Mouse (Mus musculus) heart, adult 2 months (tissue): ENCODE data around the gene Camk1d. TPM values are rescaled to one million over a fixed set of nuclear protein-coding genes. Genes with fewer than 3 reads are reported as not detected.

Experiments used
- DNase-seq, 2 experiments: peaks; one replicate each; pipeline ENCODE4 v3.0.0; 2021
- H3K27ac ChIP-seq: fragments of 200-600 bp; 2 replicates; pipeline ENCODE4 v1.8.1; 2022
- H3K27me3 ChIP-seq: fragments of 200-500 bp; 2 replicates; pipeline ENCODE4 v1.6.1; 2012; ENCODE audit warnings: mild to moderate bottlenecking, low read length, inconsistent platforms, mixed read lengths; ENCODE audit not compliant: control insufficient read depth, insufficient read depth
- H3K36me3 ChIP-seq: fragments of 200-500 bp; 2 replicates; pipeline ENCODE4 v1.6.1; 2012; ENCODE audit warnings: low read length, inconsistent platforms; ENCODE audit not compliant: control insufficient read depth, insufficient read depth
- H3K4me1 ChIP-seq: fragments of 200-500 bp; 2 replicates; pipeline ENCODE4 v1.6.1; 2011; ENCODE audit warnings: low read length; ENCODE audit not compliant: control insufficient read depth, insufficient read depth
- H3K4me3 ChIP-seq: fragments of 200-600 bp; 2 replicates; pipeline ENCODE4 v1.8.1; 2022
- H3K79me2 ChIP-seq: fragments of 200-500 bp; replicated peaks from 2 replicates; pipeline ENCODE4 v1.6.1; 2012; ENCODE audit warnings: mild to moderate bottlenecking, inconsistent platforms, low read length, moderate library complexity, mixed read lengths; ENCODE audit not compliant: control insufficient read depth, insufficient read depth
- H3K9ac ChIP-seq: fragments of 200-500 bp; 2 replicates; pipeline ENCODE4 v1.6.1; 2012; ENCODE audit warnings: low read depth, mild to moderate bottlenecking, control low read depth, inconsistent platforms, low read length, mixed read lengths
- CTCF ChIP-seq: fragments of 200-600 bp; IDR thresholded peaks from 2 replicates; pipeline ENCODE4 v1.8.1; 2022; ENCODE audit warnings: antibody characterized with exemption, mild to moderate bottlenecking, moderate library complexity
- EP300 ChIP-seq: fragments of 200-500 bp; IDR thresholded peaks from 2 replicates; pipeline ENCODE4 v1.6.1; 2011; ENCODE audit warnings: low read depth, low read length, control low read depth; ENCODE audit not compliant: insufficient read depth
- POLR2A ChIP-seq: fragments of 200-500 bp; IDR thresholded peaks from 2 replicates; pipeline ENCODE4 v1.6.1; 2011; ENCODE audit warnings: mild to moderate bottlenecking, low read depth, low read length, control low read depth; ENCODE audit not compliant: insufficient read depth
- WGBS: fragments of 180-500 bp; shearing (Covaris S2); methylation state at CpG from one replicate; pipeline ENCODE4 v1.1.7; 2018; 5-methylcytosine and 5-hydroxymethylcytosine counted together
- intact Hi-C: fragments of 180-260 bp; cut with DNase I; formaldehyde crosslinking; loops from one replicate; pipeline ENCODE4 v1.15.1; 2025
- polyA plus RNA-seq: library from polyadenylated mRNA; depleted of rRNA; stranded (reverse); fragments of >200 nt; gene quantifications from 2 replicates; pipeline ENCODE4 v1.2.3, GENCODE M21; 2012
- total RNA-seq, 2 experiments: library from RNA; stranded (reverse); gene quantifications; 2 replicates each; pipeline ENCODE4 v1.2.3; 2021

Gene Camk1d
- total and polyA plus RNA-seq, 3 experiments, result 2.5 to 4.9 (median 4.3) TPM

- Histone ChIP-seq H3K27ac (no peak overlapping the region), H3K9ac (no peak overlapping the region), H3K79me2 (no peaks in the 10 kb centered on the region), H3K4me3 (no peak overlapping the region), H3K4me1 (peaks cover 2% of the 10 kb centered on the region; the same call in 1 of the 2 replicates), H3K36me3 (no peaks in the 10 kb centered on the region), H3K27me3 (no peaks in the 10 kb centered on the region)
- TF ChIP-seq POLR2A (no peak), EP300 (no peak), CTCF (no peak)
- no peak for DNase-seq
- 41% methylated on average over 5 of the region's 5 CpGs for WGBS
- intact Hi-C loops, result no loop called here
Observed at GRCm38 (mm10) chr2:5286189-5287043, 427.9 kb downstream of the Camk1d start.

- 68% methylated on average over 5 of the region's 5 CpGs for WGBS
- Histone ChIP-seq H3K4me1 (peaks cover 2% of the 10 kb centered on the region; the same call in 1 of the 2 replicates), H3K36me3 (no peaks in the 10 kb centered on the region), H3K9ac (no peak overlapping the region), H3K79me2 (no peaks in the 10 kb centered on the region), H3K4me3 (no peak overlapping the region), H3K27me3 (no peaks in the 10 kb centered on the region), H3K27ac (no peak overlapping the region)
- intact Hi-C loops, result no loop called here
- no peak for DNase-seq
- TF ChIP-seq EP300 (no peak), POLR2A (no peak), CTCF (no peak)
Observed at GRCm38 (mm10) chr2:5284351-5284750, 430.0 kb downstream of the Camk1d start.

- no peaks in the 10 kb centered on the region for H3K27me3 ChIP-seq
- H3K79me2 ChIP-seq, result no peaks in the 10 kb centered on the region
- 87% methylated on average over 4 of the region's 4 CpGs for WGBS
- H3K9ac ChIP-seq, result no peak overlapping the region
- H3K4me3 ChIP-seq, result no peak overlapping the region
- no peak for TF ChIP-seq CTCF
- no peak for TF ChIP-seq EP300
- TF ChIP-seq POLR2A, result no peak
- no peak for DNase-seq
- intact Hi-C loops, result no loop called here
- peaks cover 2% of the 10 kb centered on the region; the same call in 1 of the 2 replicates for H3K4me1 ChIP-seq
- no peaks in the 10 kb centered on the region for H3K36me3 ChIP-seq
- no peak overlapping the region for H3K27ac ChIP-seq
Observed at GRCm38 (mm10) chr2:5282623-5283022, 431.7 kb downstream of the Camk1d start.

DNA sequence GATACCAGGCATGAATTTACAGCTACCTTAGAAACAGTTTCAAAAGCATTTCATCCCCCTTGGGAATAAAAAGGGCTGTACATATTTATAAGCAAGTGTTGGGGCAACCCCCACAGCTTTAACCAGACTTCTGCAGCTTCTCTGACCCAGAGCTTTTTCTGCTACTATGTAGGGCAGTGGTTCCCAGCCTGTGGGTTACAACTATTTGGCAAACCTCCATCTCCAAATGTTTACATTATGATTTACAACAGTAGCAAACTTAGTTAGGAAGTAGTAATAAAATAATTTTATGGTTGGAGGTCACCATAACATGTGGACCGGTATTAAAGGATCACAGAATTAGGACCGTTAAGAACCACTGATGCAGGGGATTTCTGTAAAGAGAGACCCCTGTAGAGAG lies 446.3 kb downstream of the Camk1d start:
- H3K79me2 ChIP-seq, result no peaks in the 10 kb centered on the region
- H3K36me3 ChIP-seq, result no peaks in the 10 kb centered on the region
- no peak overlapping the region for H3K4me3 ChIP-seq
- intact Hi-C loops, result no loop called here
- no peaks in the 10 kb centered on the region for H3K4me1 ChIP-seq
- WGBS, result 74% methylated on average over 2 of the region's 2 CpGs
- H3K27me3 ChIP-seq, result no peaks in the 10 kb centered on the region
- no peak for DNase-seq
- TF ChIP-seq POLR2A (no peak), EP300 (no peak), CTCF (no peak)
- no peak overlapping the region for H3K9ac ChIP-seq
- H3K27ac ChIP-seq, result no peak overlapping the region

GRCm38 (mm10) chr2:5262279-5262678 lies 452.0 kb downstream of the Camk1d start:
- Histone ChIP-seq H3K4me3 (no peak overlapping the region), H3K36me3 (no peaks in the 10 kb centered on the region), H3K27ac (no peak overlapping the region), H3K4me1 (no peaks in the 10 kb centered on the region), H3K9ac (no peak overlapping the region), H3K79me2 (no peaks in the 10 kb centered on the region), H3K27me3 (no peaks in the 10 kb centered on the region)
- intact Hi-C loops, result no loop called here
- DNase-seq, result no peak
- TF ChIP-seq EP300 (no peak), POLR2A (no peak), CTCF (no peak)
- 93% methylated on average over 2 of the region's 2 CpGs for WGBS

DNA sequence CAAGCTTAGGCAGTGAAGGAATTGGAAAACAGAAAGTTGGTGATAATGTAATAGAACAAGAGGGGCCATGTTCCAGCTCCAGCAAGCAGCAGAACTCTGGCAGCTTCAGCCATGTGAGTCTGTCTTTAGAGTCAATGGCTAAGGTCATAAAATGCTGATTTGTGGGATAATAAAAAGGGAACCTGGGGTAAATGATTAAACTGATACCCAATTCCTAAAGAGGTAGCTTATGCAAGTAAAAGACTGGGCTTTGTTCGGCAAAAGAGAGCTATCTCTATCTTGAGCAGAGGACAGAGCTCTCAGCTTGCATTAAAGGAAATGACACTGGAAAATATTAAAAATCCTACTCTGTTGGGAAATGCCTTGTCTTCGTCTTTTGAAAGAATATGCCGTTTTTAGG lies 456.1 kb downstream of the Camk1d start:
- Histone ChIP-seq H3K27me3 (no peaks in the 10 kb centered on the region), H3K79me2 (no peaks in the 10 kb centered on the region), H3K4me1 (no peaks in the 10 kb centered on the region), H3K9ac (no peak overlapping the region), H3K36me3 (no peaks in the 10 kb centered on the region), H3K4me3 (no peak overlapping the region), H3K27ac (no peak overlapping the region)
- intact Hi-C loops, result no loop called here
- 74% methylated on average over 3 of the region's 3 CpGs for WGBS
- DNase-seq, result no peak
- TF ChIP-seq EP300 (no peak), CTCF (no peak), POLR2A (no peak)
